Mouse (Mus musculus): ENCODE data around the gene Lrrc25. TPM values are rescaled to one million over a fixed set of nuclear protein-coding genes. Genes with fewer than 3 reads are reported as not detected.

Gene Lrrc25
- polyA plus RNA-seq, 1 experiment from 2014 or later: 0.97 TPM

DNA sequence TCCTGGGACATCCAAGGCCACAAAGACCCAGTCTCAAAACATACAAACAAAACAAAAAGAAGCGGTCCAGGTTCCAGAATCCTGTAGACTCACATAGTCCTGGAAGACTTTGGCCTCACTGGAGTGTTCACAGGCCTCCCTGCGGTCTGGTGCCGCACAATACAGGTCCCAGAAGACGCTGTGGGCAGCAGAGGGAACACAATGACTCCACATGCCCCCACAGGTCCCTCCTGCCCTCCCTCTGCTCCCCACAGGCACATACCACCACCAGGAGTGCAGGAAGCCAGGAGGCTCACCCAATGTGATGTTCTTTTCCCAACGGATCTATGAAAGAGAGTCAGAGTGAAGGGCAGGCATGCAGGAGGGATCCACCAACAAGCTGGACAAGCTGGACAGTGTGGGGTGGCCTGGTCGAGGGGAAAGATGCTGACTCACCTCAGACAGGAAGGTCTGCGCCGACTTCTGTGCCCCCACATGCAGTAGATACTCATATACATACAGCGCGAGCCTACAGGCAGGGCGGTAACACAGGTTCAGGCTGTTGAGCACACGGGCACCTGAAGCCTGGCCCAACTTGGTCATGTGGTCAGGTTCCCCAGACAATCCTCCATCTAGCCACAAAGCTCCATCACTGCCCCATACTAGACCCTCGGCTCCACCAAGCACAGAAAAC, 13.7 kb upstream of the Lrrc25 start:
- Histone ChIP-seq H3K4me1 (replicated peaks; ENCODE audit: control insufficient read depth, insufficient read depth, low read length) (peaks cover 38% of the 10 kb centered on the region), H3K9ac (ENCODE audit: low read depth, low read length) (no peak overlapping the region), H3K27ac (ENCODE audit: low read depth, low read length) (no peak overlapping the region), H3K36me3 (ENCODE audit: control insufficient read depth, insufficient read depth, low read length) (no peaks in the 10 kb centered on the region), H3K4me3 (ENCODE audit: low read depth, low read length) (no peak overlapping the region), H3K9me3 (ENCODE audit: control insufficient read depth, low read length) (no peaks in the 10 kb centered on the region), H3K4me2 (replicated peaks; ENCODE audit: low read depth, low read length) (no peak overlapping the region), H3K27me3 (ENCODE audit: control insufficient read depth, insufficient read depth, low read length) (0 out of 2 replicates have a peak, but pooled peaks cover 3% of the 10 kb centered on the region)
- DNase-seq (ENCODE audit: low spot score): no peak
- no peak for ATAC-seq (ENCODE audit: low FRiP score)
- WGBS: 93% methylated on average over 13 of the region's 13 CpGs

DNA sequence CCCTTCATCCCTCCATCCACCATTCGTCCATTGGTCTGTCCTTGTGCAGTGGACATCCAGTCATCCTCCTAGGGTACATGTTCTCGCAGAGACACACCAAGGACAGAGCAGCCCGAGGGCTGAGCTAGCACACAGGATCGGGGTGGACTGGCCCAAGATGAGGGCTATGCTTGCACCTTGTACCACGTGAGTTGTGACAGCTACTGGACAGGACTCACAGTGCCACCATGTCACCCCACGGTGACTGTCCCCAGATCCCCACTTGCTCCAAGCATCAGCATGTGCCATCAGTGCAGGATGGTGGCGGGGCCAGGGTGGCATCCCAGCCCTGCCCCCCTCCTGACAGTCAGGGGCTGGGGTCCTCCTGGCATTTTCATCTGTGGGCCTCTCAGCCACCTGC, 11.4 kb upstream of the Lrrc25 start:
- Histone ChIP-seq H3K27ac (ENCODE audit: low read depth, low read length) (0 out of 2 replicates have a peak overlapping the region, but pooled peaks have one; percentile 17), H3K27me3 (ENCODE audit: control insufficient read depth, insufficient read depth, low read length) (no peaks in the 10 kb centered on the region), H3K4me3 (ENCODE audit: low read depth, low read length) (no peak overlapping the region), H3K36me3 (ENCODE audit: control insufficient read depth, insufficient read depth, low read length) (no peaks in the 10 kb centered on the region), H3K9ac (ENCODE audit: low read depth, low read length) (no peak overlapping the region), H3K4me2 (replicated peaks; ENCODE audit: low read depth, low read length) (0 out of 2 replicates have a peak overlapping the region, but pooled peaks have one; percentile 5), H3K9me3 (ENCODE audit: control insufficient read depth, low read length) (no peaks in the 10 kb centered on the region), H3K4me1 (replicated peaks; ENCODE audit: control insufficient read depth, insufficient read depth, low read length) (peaks cover 28% of the 10 kb centered on the region)
- WGBS: 88% methylated on average over 7 of the region's 7 CpGs
- DNase-seq (ENCODE audit: low spot score) (no peak), ATAC-seq (ENCODE audit: low FRiP score) (no peak)

DNA sequence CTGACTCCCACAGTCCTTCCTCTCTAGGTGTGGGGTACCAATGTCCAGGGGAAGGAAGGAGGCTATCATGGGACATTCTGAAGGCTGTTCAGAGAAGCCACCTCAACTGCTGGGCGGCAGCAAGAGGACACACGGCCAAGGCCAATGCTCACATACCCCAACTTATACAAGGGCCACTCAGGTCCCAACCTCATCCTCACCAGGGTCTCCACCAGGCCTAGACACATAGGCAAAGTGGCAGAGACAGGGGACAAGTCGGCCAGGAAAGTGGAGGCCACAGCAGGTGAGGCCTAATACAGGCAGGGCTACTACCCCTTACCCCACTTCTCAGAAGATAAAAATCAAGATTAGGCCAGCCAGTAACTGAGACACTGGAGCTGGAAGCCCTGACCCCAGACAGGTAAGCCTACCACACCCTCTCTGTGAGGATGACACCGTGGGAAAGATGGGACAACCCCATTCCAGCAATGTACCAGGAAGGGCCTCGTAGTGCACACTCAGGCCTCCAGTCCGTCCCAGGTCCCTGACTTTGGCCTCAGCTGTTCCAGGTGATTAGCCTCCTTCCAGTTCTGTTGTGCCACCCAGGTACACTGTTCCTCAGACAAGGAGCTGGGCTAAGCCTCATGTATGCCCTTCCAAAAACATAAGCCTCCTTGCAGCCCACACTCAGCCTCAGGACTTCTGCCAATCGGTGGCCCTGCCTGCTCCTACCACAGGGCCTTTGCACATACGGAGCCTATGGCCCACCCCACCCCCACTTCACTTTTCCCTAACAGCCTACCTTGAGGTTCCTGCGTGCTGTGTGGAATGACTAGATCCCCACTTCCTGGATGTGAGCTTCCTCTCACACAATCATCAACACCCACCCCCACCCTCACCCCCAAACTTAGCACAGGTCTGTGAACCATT, 9.8 kb upstream of the Lrrc25 start:
- DNase-seq (ENCODE audit: low spot score) (no peak), ATAC-seq (ENCODE audit: low FRiP score) (no peak)
- H3K27me3 ChIP-seq (ENCODE audit: control insufficient read depth, insufficient read depth, low read length): no peaks in the 10 kb centered on the region
- H3K4me2 ChIP-seq (replicated peaks; ENCODE audit: low read depth, low read length): no peak overlapping the region; the same call in 1 of the 2 replicates
- H3K9me3 ChIP-seq (ENCODE audit: control insufficient read depth, low read length): no peaks in the 10 kb centered on the region
- H3K4me1 ChIP-seq (replicated peaks; ENCODE audit: control insufficient read depth, insufficient read depth, low read length): peaks cover 24% of the 10 kb centered on the region
- no peak overlapping the region for H3K27ac ChIP-seq (ENCODE audit: low read depth, low read length)
- WGBS: 85% methylated on average over 9 of the region's 9 CpGs
- H3K36me3 ChIP-seq (ENCODE audit: control insufficient read depth, insufficient read depth, low read length): no peaks in the 10 kb centered on the region
- no peak overlapping the region for H3K9ac ChIP-seq (ENCODE audit: low read depth, low read length)
- no peak overlapping the region for H3K4me3 ChIP-seq (ENCODE audit: low read depth, low read length)

DNA sequence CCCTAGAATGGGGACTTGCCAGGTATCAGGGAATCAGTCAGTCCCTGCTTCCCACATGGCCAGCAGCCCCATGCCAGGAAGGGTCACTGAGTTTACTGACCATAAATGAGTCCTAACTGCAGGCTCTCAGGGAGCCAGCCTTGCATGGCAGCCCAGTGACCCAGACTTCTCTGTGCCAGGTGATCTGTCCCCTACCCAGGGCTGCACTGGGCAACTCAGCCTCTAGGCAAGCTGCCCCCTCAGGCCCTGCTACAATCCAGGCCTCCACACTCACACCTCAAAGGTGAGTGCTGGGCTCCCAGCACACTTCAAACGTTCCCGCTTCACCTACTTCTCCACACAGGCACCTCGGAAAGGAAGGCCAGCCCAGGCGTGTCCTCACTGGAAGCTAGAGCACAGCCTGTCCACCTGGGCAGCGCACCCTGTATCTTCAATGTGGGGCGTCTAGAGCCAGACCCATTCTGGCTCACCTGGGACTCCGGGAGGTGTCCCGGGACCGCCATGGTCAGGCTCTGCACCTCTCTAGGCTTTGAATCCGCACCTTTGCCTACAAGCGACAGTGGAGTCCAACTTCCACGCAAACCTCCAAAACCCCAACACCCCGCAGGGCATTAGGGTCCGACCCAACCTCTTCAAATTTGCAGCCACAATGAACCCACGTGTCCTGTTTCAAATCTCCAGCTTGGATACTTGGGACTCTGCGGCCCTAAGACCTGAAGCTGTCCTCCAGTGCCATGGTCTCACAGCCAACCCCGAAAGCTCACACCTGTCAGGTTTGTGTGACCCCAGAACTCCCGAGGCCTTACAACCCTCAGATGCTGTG, 9.0 kb upstream of the Lrrc25 start:
- WGBS: 65% methylated on average over 18 of the region's 18 CpGs
- peak overlapping the region; percentile 91 for H3K4me2 ChIP-seq (replicated peaks; ENCODE audit: low read depth, low read length)
- peak overlapping the region; percentile 82 for H3K4me3 ChIP-seq (ENCODE audit: low read depth, low read length)
- peaks cover 25% of the 10 kb centered on the region for H3K4me1 ChIP-seq (replicated peaks; ENCODE audit: control insufficient read depth, insufficient read depth, low read length)
- no peak for DNase-seq (ENCODE audit: low spot score)
- no peaks in the 10 kb centered on the region for H3K27me3 ChIP-seq (ENCODE audit: control insufficient read depth, insufficient read depth, low read length)
- peak overlapping the region; percentile 98; the same call in 1 of the 2 replicates for H3K27ac ChIP-seq (ENCODE audit: low read depth, low read length)
- no peaks in the 10 kb centered on the region for H3K36me3 ChIP-seq (ENCODE audit: control insufficient read depth, insufficient read depth, low read length)
- peak overlapping the region; percentile 87 for H3K9ac ChIP-seq (ENCODE audit: low read depth, low read length)
- no peaks in the 10 kb centered on the region for H3K9me3 ChIP-seq (ENCODE audit: control insufficient read depth, low read length)
- no peak for ATAC-seq (ENCODE audit: low FRiP score)

DNA sequence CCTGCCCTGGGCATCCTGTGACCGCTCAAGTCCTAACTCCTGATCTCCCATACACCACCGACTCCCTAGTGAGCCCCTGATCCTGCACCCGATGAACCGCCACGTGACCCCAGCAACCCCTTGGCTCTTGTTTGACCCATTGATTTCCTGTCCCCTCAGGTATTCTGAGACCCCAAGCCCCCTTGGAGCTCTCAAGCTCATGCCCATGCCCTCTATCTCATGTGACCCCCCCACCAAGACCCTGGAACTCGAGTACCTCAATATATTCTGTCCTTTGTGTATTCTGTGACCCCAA, 8.4 kb upstream of the Lrrc25 start:
- H3K27ac ChIP-seq (ENCODE audit: low read depth, low read length): peak overlapping the region; percentile 98
- H3K4me3 ChIP-seq (ENCODE audit: low read depth, low read length): peak overlapping the region; percentile 82
- peak overlapping the region; percentile 91 for H3K4me2 ChIP-seq (replicated peaks; ENCODE audit: low read depth, low read length)
- WGBS: 27% methylated on average over 6 of the region's 6 CpGs
- peak overlapping the region; percentile 87 for H3K9ac ChIP-seq (ENCODE audit: low read depth, low read length)
- peaks cover 25% of the 10 kb centered on the region for H3K4me1 ChIP-seq (replicated peaks; ENCODE audit: control insufficient read depth, insufficient read depth, low read length)
- no peak for ATAC-seq (ENCODE audit: low FRiP score)
- DNase-seq (ENCODE audit: low spot score): peak; percentile 43
- no peaks in the 10 kb centered on the region for H3K27me3 ChIP-seq (ENCODE audit: control insufficient read depth, insufficient read depth, low read length)
- no peaks in the 10 kb centered on the region for H3K9me3 ChIP-seq (ENCODE audit: control insufficient read depth, low read length)
- no peaks in the 10 kb centered on the region for H3K36me3 ChIP-seq (ENCODE audit: control insufficient read depth, insufficient read depth, low read length)

DNA sequence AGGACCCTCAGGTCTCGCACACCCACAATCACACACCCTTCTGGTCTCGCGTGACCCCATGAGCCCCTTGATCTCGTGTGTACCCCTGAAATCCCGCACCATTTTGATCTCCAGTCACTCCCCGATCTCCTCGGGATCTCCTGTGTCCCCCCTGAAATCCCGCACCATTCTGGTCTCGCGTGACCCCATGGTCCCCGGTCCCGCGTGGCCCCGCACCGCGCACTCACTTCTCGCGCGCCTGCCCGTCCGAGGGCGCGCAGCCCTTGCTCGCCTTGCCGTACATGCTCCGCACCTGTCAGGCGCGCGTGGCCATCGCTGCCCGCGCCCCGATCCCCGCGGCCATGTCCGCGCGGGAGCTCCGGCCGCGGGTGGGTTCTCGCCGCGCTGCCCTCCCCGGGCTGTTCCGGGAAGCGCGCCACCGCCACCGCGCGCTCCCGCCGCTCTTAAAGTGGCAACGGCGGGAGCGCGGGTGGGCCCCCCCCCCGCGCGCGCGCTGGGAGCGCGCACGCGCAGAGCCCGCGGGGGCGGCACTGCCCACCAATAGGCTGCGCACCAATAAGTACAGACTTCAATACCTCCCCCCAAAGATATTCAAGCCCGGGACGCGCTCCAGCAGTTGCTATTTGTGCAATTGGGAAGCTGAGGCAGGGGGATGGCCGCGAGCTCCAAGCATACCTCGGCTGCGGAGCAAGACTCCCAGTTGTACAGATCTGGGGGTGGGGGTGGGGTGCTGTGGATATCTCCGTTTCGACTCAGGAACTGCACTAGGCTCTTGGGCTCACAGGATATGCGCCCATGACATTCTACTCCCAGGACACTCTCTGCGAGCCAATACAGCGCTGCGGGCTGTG, 7.8 kb upstream of the Lrrc25 start:
- Histone ChIP-seq H3K4me1 (replicated peaks; ENCODE audit: control insufficient read depth, insufficient read depth, low read length) (peaks cover 25% of the 10 kb centered on the region), H3K9me3 (ENCODE audit: control insufficient read depth, low read length) (no peaks in the 10 kb centered on the region), H3K27me3 (ENCODE audit: control insufficient read depth, insufficient read depth, low read length) (no peaks in the 10 kb centered on the region), H3K36me3 (ENCODE audit: control insufficient read depth, insufficient read depth, low read length) (no peaks in the 10 kb centered on the region), H3K27ac (ENCODE audit: low read depth, low read length) (peak overlapping the region; percentile 98), H3K4me2 (replicated peaks; ENCODE audit: low read depth, low read length) (peak overlapping the region; percentile 91), H3K4me3 (ENCODE audit: low read depth, low read length) (peak overlapping the region; percentile 82), H3K9ac (ENCODE audit: low read depth, low read length) (peak overlapping the region; percentile 87)
- ATAC-seq (ENCODE audit: low FRiP score) (no peak), DNase-seq (ENCODE audit: low spot score) (peak; percentile 67)
- WGBS: 4% methylated on average over 63 of the region's 84 CpGs

DNA sequence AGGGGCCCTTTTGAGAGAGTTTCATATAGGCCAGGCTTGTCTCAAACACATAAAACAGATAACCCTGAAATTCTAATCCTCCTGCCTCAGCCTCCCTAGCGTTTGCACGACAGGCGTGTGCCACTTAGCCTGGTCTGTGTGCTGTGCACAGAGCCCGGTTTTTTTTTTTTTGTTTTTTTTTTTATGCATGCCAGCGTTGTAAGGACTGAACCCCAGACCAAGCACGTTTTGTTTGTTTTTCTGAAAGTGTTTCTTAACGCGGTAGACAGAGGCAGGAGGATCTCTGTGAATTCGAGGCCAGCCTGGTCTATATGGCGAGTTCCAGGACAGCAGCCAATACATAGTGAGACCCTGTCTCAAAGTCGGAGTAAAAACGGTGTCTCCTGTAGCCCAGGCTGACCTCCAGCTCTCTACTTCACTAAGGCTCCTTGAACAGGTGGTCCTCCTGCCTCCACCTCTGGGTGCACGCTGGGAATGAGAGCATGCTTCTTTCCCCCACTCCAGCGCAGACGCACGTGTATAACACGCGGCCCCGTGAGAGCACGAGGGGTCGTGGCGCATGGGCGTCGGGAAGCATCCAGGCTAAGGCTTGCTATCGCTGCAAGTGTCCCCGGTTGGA, 7.1 kb upstream of the Lrrc25 start, which contains the start of gene Ssbp4:
TSS of gene Ssbp4 (minus strand) at position 124 of the 619 bp plus-strand sequence.
- Histone ChIP-seq H3K27ac (ENCODE audit: low read depth, low read length) (peak within 1 kb of the TSS; percentile 98), H3K36me3 (ENCODE audit: control insufficient read depth, insufficient read depth, low read length) (no peaks in the 10 kb centered on the region), H3K9ac (ENCODE audit: low read depth, low read length) (peak within 1 kb of the TSS; percentile 87), H3K27me3 (ENCODE audit: control insufficient read depth, insufficient read depth, low read length) (no peaks in the 10 kb centered on the region), H3K4me3 (ENCODE audit: low read depth, low read length) (peak within 1 kb of the TSS; percentile 82), H3K4me1 (replicated peaks; ENCODE audit: control insufficient read depth, insufficient read depth, low read length) (peaks cover 25% of the 10 kb centered on the region), H3K9me3 (ENCODE audit: control insufficient read depth, low read length) (no peaks in the 10 kb centered on the region), H3K4me2 (replicated peaks; ENCODE audit: low read depth, low read length) (peak within 1 kb of the TSS; percentile 91)
- no peak for ATAC-seq (ENCODE audit: low FRiP score)
- DNase-seq (ENCODE audit: low spot score): no peak
- 7% methylated on average over 26 of the region's 26 CpGs for WGBS

All from hindbrain, embryonic 11.5 days (tissue).